Mouse (Mus musculus) midbrain, embryonic 10.5 days (tissue): ENCODE measurements around the gene Ap1m2. TPM values are rescaled to one million over a fixed set of nuclear protein-coding genes. Genes with fewer than 3 reads are reported as not detected.

Experiments used
- DNase-seq: peaks from one replicate; pipeline ENCODE4 v3.0.0-alpha.2; 2017; ENCODE audit warnings: low spot score
- H3K27ac ChIP-seq: fragments of 300-500 bp; sonication (generic); replicated peaks from 2 replicates; pipeline ENCODE4 v1.5.1; 2016; ENCODE audit warnings: mild to moderate bottlenecking
- H3K27me3 ChIP-seq: fragments of 300-500 bp; sonication (generic); 2 replicates; pipeline ENCODE4 v1.6.1; 2016; ENCODE audit warnings: low read depth, mild to moderate bottlenecking; ENCODE audit not compliant: poor library complexity, severe bottlenecking
- H3K36me3 ChIP-seq: fragments of 300-500 bp; sonication (generic); 2 replicates; pipeline ENCODE4 v1.6.1; 2016; ENCODE audit warnings: mild to moderate bottlenecking, moderate library complexity
- H3K4me1 ChIP-seq: fragments of 300-500 bp; sonication (generic); 2 replicates; pipeline ENCODE4 v1.6.1; 2016
- H3K4me3 ChIP-seq: fragments of 300-500 bp; sonication (generic); 2 replicates; pipeline ENCODE4 v1.5.1; 2016; ENCODE audit warnings: mild to moderate bottlenecking, moderate library complexity
- H3K9me3 ChIP-seq: fragments of 300-500 bp; sonication (generic); replicated peaks from 2 replicates; pipeline ENCODE4 v1.6.1; 2016; ENCODE audit warnings: mild to moderate bottlenecking
- WGBS: fragments of 180-500 bp; shearing (Covaris S2); methylation state at CpG from one replicate; pipeline ENCODE4 v1.1.7; 2016; 5-methylcytosine and 5-hydroxymethylcytosine counted together
- polyA plus RNA-seq: library from polyadenylated mRNA; unstranded; fragments of >200 nt; fragmentation: Nextera tagmentation; extraction: Ambion mirVana; gene quantifications from 2 replicates; pipeline ENCODE4 v1.2.1, GENCODE M21; 2016

Ap1m2 gene
- polyA plus RNA-seq, 1 experiment from 2014 or later: 2.9 TPM

DNA sequence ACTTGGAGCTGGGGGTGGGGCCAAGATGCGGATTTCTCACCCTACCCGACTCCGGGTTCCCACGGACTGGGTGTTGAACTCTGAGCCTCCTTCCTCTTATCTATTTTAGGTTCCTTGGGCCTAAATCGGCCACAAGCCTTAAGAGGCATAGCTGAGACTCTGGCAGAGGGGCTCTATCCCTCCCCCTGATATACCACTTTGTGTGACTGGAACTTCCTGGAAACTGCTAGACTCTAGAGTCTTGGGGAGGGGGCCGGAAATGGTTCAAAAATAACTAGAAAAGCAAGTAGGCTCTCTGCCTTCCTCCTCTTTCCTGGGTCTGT, 9.3 kb upstream of the Ap1m2 start:
- Histone ChIP-seq H3K9me3 (no peaks in the 10 kb centered on the region; the same call in 1 of the 2 replicates), H3K27ac (peak overlapping the region; percentile 88), H3K36me3 (peaks cover 14% of the 10 kb centered on the region), H3K27me3 (no peaks in the 10 kb centered on the region), H3K4me1 (peaks cover 23% of the 10 kb centered on the region), H3K4me3 (peak overlapping the region; percentile 83)
- WGBS: 20% methylated on average over 6 of the region's 6 CpGs
- DNase-seq: no peak

GRCm38 (mm10) chr9:21320619-21321512, 8.7 kb upstream of the Ap1m2 start, which contains the start of gene Slc44a2:
Slc44a2 (plus strand) TSS chr9:21320698.
- Histone ChIP-seq H3K4me3 (peak within 1 kb of the TSS; percentile 83), H3K27ac (peak within 1 kb of the TSS; percentile 88), H3K4me1 (peaks cover 23% of the 10 kb centered on the region), H3K9me3 (no peaks in the 10 kb centered on the region; the same call in 1 of the 2 replicates), H3K27me3 (no peaks in the 10 kb centered on the region), H3K36me3 (peaks cover 10% of the 10 kb centered on the region)
- WGBS: 1% methylated on average over 52 of the region's 52 CpGs
- peak; percentile 88 for DNase-seq

GRCm38 (mm10) chr9:21320280-21320618, 8.1 kb upstream of the Ap1m2 start:
- Histone ChIP-seq H3K4me3 (peak overlapping the region; percentile 83), H3K36me3 (peaks cover 8% of the 10 kb centered on the region), H3K27ac (peak overlapping the region; percentile 88), H3K4me1 (peaks cover 23% of the 10 kb centered on the region), H3K9me3 (no peaks in the 10 kb centered on the region; the same call in 1 of the 2 replicates), H3K27me3 (no peaks in the 10 kb centered on the region)
- no peak for DNase-seq
- WGBS: 31% methylated on average over 4 of the region's 4 CpGs

DNA sequence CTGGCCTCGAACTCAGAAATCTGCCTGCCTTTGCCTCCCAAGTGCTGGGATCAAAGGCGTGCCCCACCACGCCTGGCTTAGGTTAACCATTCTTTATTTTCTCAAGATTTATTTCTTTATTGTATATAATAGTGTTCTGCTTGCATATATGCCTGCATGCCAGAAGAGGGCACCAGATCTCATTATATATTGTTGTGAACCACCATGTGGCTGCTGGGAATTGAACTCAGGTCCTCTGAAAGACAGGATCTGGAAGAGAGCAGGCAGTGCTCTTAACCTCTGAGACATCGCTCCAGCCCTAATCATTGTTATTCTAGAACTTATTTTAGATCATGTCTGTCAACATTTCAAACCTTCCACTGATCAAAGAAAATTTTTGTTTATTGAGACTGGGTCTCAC, 7.4 kb upstream of the Ap1m2 start:
- Histone ChIP-seq H3K4me3 (no peak overlapping the region), H3K9me3 (no peaks in the 10 kb centered on the region; the same call in 1 of the 2 replicates), H3K27ac (no peak overlapping the region), H3K27me3 (no peaks in the 10 kb centered on the region), H3K36me3 (peaks cover 2% of the 10 kb centered on the region), H3K4me1 (peaks cover 23% of the 10 kb centered on the region)
- no peak for DNase-seq
- WGBS: 94% methylated on average over 4 of the region's 4 CpGs

DNA sequence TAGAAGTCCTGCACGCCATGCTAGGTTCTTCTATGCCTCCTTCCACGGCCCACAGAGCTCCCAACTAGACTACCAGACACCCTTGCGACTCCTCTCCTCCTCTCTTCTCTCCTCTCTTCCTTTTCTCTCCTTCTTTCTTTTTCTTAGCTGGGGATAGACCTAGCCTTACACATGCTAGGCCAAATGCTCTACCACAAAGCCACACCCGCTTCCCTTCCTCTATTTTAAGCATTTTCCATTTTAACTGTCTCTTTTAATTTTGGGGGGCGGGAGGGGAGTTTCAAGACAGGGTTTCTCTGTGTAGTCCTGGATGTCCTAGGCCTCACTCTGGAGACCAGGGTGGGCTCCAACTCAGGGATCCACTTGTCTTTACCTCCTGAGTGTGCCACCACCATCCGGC, 6.7 kb upstream of the Ap1m2 start:
- no peaks in the 10 kb centered on the region; the same call in 1 of the 2 replicates for H3K9me3 ChIP-seq
- no peak overlapping the region for H3K27ac ChIP-seq
- peaks cover 23% of the 10 kb centered on the region for H3K4me1 ChIP-seq
- DNase-seq: no peak
- 89% methylated on average over 6 of the region's 6 CpGs for WGBS
- H3K4me3 ChIP-seq: no peak overlapping the region
- no peaks in the 10 kb centered on the region for H3K27me3 ChIP-seq
- H3K36me3 ChIP-seq: no peaks in the 10 kb centered on the region

GRCm38 (mm10) chr9:21316696-21317095, 4.6 kb upstream of the Ap1m2 start:
- H3K36me3 ChIP-seq: no peaks in the 10 kb centered on the region
- H3K9me3 ChIP-seq: no peaks in the 10 kb centered on the region; the same call in 1 of the 2 replicates
- DNase-seq: no peak
- H3K4me3 ChIP-seq: no peak overlapping the region
- peaks cover 13% of the 10 kb centered on the region for H3K27me3 ChIP-seq
- peaks cover 20% of the 10 kb centered on the region for H3K4me1 ChIP-seq
- 81% methylated on average over 7 of the region's 7 CpGs for WGBS
- no peak overlapping the region for H3K27ac ChIP-seq

DNA sequence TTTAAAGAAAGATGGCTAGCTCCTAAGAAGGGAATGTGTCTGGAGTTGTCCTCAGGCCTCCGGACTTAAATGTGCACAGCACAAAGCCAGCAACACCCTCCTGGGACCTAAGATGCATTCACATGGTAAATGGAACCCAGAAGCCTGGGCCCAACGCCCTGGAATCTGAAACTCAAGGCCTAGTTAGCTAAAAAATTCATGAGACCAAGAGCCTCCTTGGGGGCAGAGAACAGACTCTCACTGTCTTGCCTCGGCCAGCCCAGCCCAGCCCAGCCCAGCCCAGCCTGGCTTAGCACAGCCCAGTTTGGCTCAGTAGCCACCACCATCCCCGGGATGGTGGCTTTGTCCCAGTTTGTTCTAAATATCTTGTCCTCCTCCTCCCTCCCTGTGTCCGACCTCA, 3.3 kb upstream of the Ap1m2 start:
- H3K27ac ChIP-seq: 0 out of 2 replicates have a peak overlapping the region, but pooled peaks have one; percentile 17
- no peaks in the 10 kb centered on the region; the same call in 1 of the 2 replicates for H3K9me3 ChIP-seq
- H3K36me3 ChIP-seq: no peaks in the 10 kb centered on the region
- H3K27me3 ChIP-seq: peaks cover 26% of the 10 kb centered on the region
- no peak overlapping the region for H3K4me3 ChIP-seq
- peaks cover 8% of the 10 kb centered on the region for H3K4me1 ChIP-seq
- DNase-seq: no peak
- WGBS: 62% methylated on average over 5 of the region's 5 CpGs

- Histone ChIP-seq H3K4me3 (no peak overlapping the region), H3K36me3 (no peaks in the 10 kb centered on the region), H3K27ac (no peak overlapping the region; the same call in 1 of the 2 replicates), H3K4me1 (peaks cover 5% of the 10 kb centered on the region; the same call in 1 of the 2 replicates), H3K27me3 (peaks cover 28% of the 10 kb centered on the region), H3K9me3 (no peaks in the 10 kb centered on the region; the same call in 1 of the 2 replicates)
- 92% methylated on average over 9 of the region's 9 CpGs for WGBS
- DNase-seq: no peak
Measured at GRCm38 (mm10) chr9:21314367-21315140, 2.4 kb upstream of the Ap1m2 start.

- WGBS: 8% methylated on average over 11 of the region's 11 CpGs
- H3K36me3 ChIP-seq: no peaks in the 10 kb centered on the region
- H3K9me3 ChIP-seq: no peaks in the 10 kb centered on the region
- H3K27ac ChIP-seq: no peak overlapping the region
- peaks cover 5% of the 10 kb centered on the region; the same call in 1 of the 2 replicates for H3K4me1 ChIP-seq
- H3K27me3 ChIP-seq: peaks cover 28% of the 10 kb centered on the region
- no peak overlapping the region for H3K4me3 ChIP-seq
- DNase-seq: peak; percentile 88
Measured at GRCm38 (mm10) chr9:21313394-21313793, 1.3 kb upstream of the Ap1m2 start.

GRCm38 (mm10) chr9:21311695-21312094, 442 bp downstream of the Ap1m2 start:
- no peak for DNase-seq
- 25% methylated on average over 7 of the region's 7 CpGs for WGBS
- H3K27ac ChIP-seq: no peak overlapping the region
- H3K36me3 ChIP-seq: no peaks in the 10 kb centered on the region
- H3K27me3 ChIP-seq: peaks cover 28% of the 10 kb centered on the region
- no peaks in the 10 kb centered on the region for H3K9me3 ChIP-seq
- H3K4me1 ChIP-seq: peaks cover 5% of the 10 kb centered on the region; the same call in 1 of the 2 replicates
- peak overlapping the region; percentile 16; the same call in 1 of the 2 replicates for H3K4me3 ChIP-seq

GRCm38 (mm10) chr9:21309150-21309741, 2.9 kb downstream of the Ap1m2 start:
- Histone ChIP-seq H3K27ac (no peak overlapping the region), H3K9me3 (no peaks in the 10 kb centered on the region), H3K36me3 (no peaks in the 10 kb centered on the region), H3K27me3 (peaks cover 28% of the 10 kb centered on the region), H3K4me1 (peaks cover 5% of the 10 kb centered on the region; the same call in 1 of the 2 replicates), H3K4me3 (no peak overlapping the region)
- WGBS: 74% methylated on average over 15 of the region's 15 CpGs
- no peak for DNase-seq

GRCm38 (mm10) chr9:21305065-21305464, 7.1 kb downstream of the Ap1m2 start:
- Histone ChIP-seq H3K9me3 (0 out of 2 replicates have a peak, but pooled peaks cover 2% of the 10 kb centered on the region), H3K27ac (no peak overlapping the region)

More at GRCm38 (mm10) chr9:21305065-21305464, 7.1 kb downstream of the Ap1m2 start:
- Histone ChIP-seq H3K4me1 (no peaks in the 10 kb centered on the region), H3K36me3 (no peaks in the 10 kb centered on the region), H3K4me3 (no peak overlapping the region), H3K27me3 (no peaks in the 10 kb centered on the region)
- whole genome bisulfite sequencing: 88% methylated on average over 7 of the region's 7 CpGs
- no peak for DNase-seq
